Mouse (Mus musculus): Measurements from ENCODE around the gene Tmem198. TPM values are rescaled to one million over a fixed set of nuclear protein-coding genes. Genes with fewer than 3 reads are reported as not detected.

Gene Tmem198
- polyA plus RNA-seq, 1 experiment from 2014 or later, result not detected

DNA sequence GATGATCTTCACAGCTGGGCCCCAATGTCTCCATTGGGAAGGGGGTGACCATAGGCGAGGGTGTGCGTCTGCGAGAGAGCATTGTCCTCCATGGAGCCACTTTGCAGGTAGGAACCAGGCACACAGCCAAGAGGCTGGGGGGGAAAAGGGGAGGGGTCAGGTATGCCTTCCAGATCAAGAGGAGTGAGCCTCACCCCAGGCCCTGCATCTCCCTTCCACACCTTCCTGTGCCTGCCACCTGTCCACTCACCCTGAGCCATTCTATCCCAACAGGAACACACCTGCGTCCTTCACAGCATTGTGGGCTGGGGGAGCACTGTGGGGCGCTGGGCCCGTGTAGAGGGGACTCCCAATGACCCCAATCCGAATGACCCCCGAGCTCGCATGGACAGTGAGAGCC is 37.2 kb upstream of the Tmem198 start:
- Histone ChIP-seq H3K4me1 (ENCODE audit: insufficient read depth) (peaks cover 10% of the 10 kb centered on the region), H3K4me3 (ENCODE audit: low read depth, low read length) (no peak overlapping the region), H3K9me3 (ENCODE audit: low read length) (no peaks in the 10 kb centered on the region), H3K36me3 (replicated peaks; ENCODE audit: insufficient read depth, low read length) (0 out of 2 replicates have a peak, but pooled peaks cover 10% of the 10 kb centered on the region), H3K27me3 (ENCODE audit: insufficient read depth, low read length) (peaks cover 12% of the 10 kb centered on the region; the same call in 1 of the 2 replicates), H3K4me2 (ENCODE audit: low read depth, low read length) (no peak overlapping the region), H3K27ac (ENCODE audit: low read depth) (no peak overlapping the region), H3K9ac (replicated peaks) (no peak overlapping the region)
- ATAC-seq (no peak), DNase-seq (peak; percentile 25)
- TF ChIP-seq EP300 (IDR thresholded peaks at IDR 0.05; ENCODE audit: low read depth) (no peak), CTCF (IDR thresholded peaks at IDR 0.05; ENCODE audit: low read depth) (no peak)
- WGBS (ENCODE audit: insufficient replicate concordance), result 80% methylated on average over 9 of the region's 9 CpGs

DNA sequence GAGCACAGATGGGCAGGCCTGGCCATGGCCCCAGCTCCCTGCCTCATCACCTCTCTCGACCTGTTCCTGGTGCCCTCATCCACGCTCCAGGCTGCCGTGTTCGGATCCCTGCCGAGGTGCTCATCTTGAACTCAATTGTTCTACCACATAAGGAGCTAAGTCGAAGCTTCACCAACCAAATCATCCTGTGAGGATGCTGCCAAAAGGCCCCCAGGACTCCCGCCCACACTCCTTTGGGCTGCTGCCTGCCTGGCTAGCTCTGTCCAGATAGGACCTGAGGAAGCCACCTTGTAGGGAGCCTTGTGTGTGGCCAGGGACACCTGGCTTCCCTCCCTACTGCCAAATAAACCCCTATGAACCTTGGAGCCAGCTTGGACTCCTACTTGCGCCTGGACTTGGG is 36.5 kb upstream of the Tmem198 start:
- Histone ChIP-seq H3K4me1 (ENCODE audit: insufficient read depth) (peaks cover 16% of the 10 kb centered on the region), H3K36me3 (replicated peaks; ENCODE audit: insufficient read depth, low read length) (0 out of 2 replicates have a peak, but pooled peaks cover 10% of the 10 kb centered on the region), H3K9ac (replicated peaks) (no peak overlapping the region), H3K9me3 (ENCODE audit: low read length) (no peaks in the 10 kb centered on the region), H3K4me2 (ENCODE audit: low read depth, low read length) (no peak overlapping the region), H3K27ac (ENCODE audit: low read depth) (no peak overlapping the region), H3K27me3 (ENCODE audit: insufficient read depth, low read length) (peaks cover 17% of the 10 kb centered on the region), H3K4me3 (ENCODE audit: low read depth, low read length) (no peak overlapping the region)
- TF ChIP-seq CTCF (IDR thresholded peaks at IDR 0.05; ENCODE audit: low read depth), result no peak
- ATAC-seq (no peak), DNase-seq (no peak)
- 75% methylated on average over 8 of the region's 8 CpGs for WGBS (ENCODE audit: insufficient replicate concordance)

DNA sequence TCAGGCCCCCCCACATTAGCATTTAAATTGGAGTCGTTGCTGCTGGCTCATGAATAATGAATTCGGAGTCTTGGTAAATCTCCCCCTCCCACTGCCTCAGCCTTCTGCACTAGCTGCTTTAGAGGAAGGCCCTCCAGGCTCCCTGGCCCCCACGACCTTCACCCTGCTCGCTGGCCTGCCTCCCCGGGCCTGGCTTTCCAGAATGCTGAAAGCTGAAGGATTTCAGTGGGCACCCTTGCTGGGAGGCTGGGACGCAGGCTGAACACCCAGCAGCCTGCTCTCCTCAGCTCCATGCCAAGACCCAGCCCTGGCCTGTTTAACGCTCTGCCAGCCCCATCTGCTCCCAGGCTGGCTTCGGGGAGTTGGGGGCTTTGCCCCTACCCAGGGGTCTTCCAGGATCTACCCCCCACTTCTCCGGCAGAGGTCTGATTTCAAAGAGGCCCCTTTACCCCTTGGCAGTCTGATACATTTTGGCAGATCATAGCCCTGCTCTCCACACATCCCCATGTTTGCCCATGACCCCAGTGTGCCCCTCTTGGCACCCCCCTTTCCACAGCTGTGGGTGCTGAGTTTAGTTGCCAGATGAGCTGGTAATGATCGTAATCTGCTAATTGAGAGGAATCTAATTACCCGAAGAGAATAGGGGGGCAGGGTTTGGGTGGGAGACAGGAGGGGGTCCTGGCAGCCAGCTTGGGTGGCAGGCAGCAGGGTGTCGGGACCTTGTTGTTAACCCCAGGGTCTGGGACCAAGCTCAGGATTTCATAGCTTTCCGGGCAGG is 35.9 kb upstream of the Tmem198 start:
- H3K27me3 ChIP-seq (ENCODE audit: insufficient read depth, low read length), result peaks cover 23% of the 10 kb centered on the region
- H3K36me3 ChIP-seq (replicated peaks; ENCODE audit: insufficient read depth, low read length), result 0 out of 2 replicates have a peak, but pooled peaks cover 7% of the 10 kb centered on the region
- H3K4me2 ChIP-seq (ENCODE audit: low read depth, low read length), result no peak overlapping the region
- no peaks in the 10 kb centered on the region for H3K9me3 ChIP-seq (ENCODE audit: low read length)
- peaks cover 20% of the 10 kb centered on the region for H3K4me1 ChIP-seq (ENCODE audit: insufficient read depth)
- ATAC-seq (no peak), DNase-seq (no peak)
- no peak for TF ChIP-seq EP300 (IDR thresholded peaks at IDR 0.05; ENCODE audit: low read depth)
- no peak for TF ChIP-seq CTCF (IDR thresholded peaks at IDR 0.05; ENCODE audit: low read depth)
- no peak overlapping the region for H3K9ac ChIP-seq (replicated peaks)
- no peak overlapping the region for H3K27ac ChIP-seq (ENCODE audit: low read depth)
- H3K4me3 ChIP-seq (ENCODE audit: low read depth, low read length), result no peak overlapping the region
- WGBS (ENCODE audit: insufficient replicate concordance), result 60% methylated on average over 13 of the region's 13 CpGs

DNA sequence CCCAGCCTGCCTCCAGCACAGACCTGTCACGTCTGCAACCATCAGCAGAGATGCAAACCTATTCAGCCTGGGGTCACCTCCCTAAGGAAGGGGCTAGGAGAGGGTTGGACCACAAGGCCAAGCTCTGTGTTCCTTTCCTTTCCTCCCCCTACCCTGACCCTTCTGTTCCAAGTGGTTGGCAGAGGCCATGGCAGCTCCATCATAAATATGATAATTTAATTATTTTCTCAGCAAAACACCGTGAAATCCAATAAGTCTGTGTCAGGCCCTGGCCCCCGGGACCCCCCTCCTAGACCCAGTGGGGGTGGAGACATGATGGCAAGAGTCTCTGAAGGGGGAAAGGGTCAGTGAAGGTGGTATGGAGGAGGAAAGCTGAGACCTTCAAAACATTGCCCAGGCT is 35.1 kb upstream of the Tmem198 start:
- Histone ChIP-seq H3K9me3 (ENCODE audit: low read length) (no peaks in the 10 kb centered on the region), H3K27me3 (ENCODE audit: insufficient read depth, low read length) (peaks cover 31% of the 10 kb centered on the region), H3K4me1 (ENCODE audit: insufficient read depth) (peaks cover 24% of the 10 kb centered on the region), H3K9ac (replicated peaks) (no peak overlapping the region), H3K4me3 (ENCODE audit: low read depth, low read length) (no peak overlapping the region), H3K36me3 (replicated peaks; ENCODE audit: insufficient read depth, low read length) (0 out of 2 replicates have a peak, but pooled peaks cover 7% of the 10 kb centered on the region), H3K27ac (ENCODE audit: low read depth) (no peak overlapping the region), H3K4me2 (ENCODE audit: low read depth, low read length) (no peak overlapping the region)
- DNase-seq (no peak), ATAC-seq (no peak)
- TF ChIP-seq CTCF (IDR thresholded peaks at IDR 0.05; ENCODE audit: low read depth) (no peak), EP300 (IDR thresholded peaks at IDR 0.05; ENCODE audit: low read depth) (no peak)
- WGBS (ENCODE audit: insufficient replicate concordance), result 43% methylated on average over 3 of the region's 3 CpGs

DNA sequence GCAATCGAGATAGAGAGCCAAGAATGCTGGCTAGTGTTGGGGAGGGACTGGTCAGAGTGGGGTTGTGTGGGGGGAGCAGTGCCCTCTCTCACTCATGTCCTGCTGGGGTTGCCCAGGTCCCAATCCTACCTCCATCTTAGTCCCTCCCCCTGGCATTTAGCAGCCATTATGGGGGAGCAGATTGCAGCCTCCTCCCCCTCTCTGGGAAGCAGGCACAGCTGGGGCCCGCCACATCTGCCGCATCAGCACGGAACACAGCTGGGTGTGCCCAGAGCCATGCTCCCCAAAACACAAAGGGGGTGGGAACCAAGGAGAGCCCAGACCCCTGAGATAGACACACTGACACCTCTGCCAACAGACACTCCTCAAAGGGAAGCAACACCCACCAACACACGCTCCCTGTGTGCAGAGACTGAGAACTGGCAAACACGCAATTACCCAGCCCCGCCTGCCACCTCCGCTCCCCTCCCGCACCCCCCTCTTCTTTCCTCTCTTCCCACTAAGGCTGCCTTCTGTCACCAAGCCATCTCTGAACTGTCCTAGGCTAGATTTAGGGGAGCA is 34.1 kb upstream of the Tmem198 start:
- no peak overlapping the region for H3K27ac ChIP-seq (ENCODE audit: low read depth)
- WGBS (ENCODE audit: insufficient replicate concordance), result 8% methylated on average over 8 of the region's 9 CpGs
- peaks cover 34% of the 10 kb centered on the region for H3K4me1 ChIP-seq (ENCODE audit: insufficient read depth)
- ATAC-seq (peak; percentile 25), DNase-seq (no peak)
- TF ChIP-seq EP300 (IDR thresholded peaks at IDR 0.05; ENCODE audit: low read depth) (no peak), CTCF (IDR thresholded peaks at IDR 0.05; ENCODE audit: low read depth) (no peak)
- H3K27me3 ChIP-seq (ENCODE audit: insufficient read depth, low read length), result peaks cover 41% of the 10 kb centered on the region
- no peak overlapping the region for H3K4me3 ChIP-seq (ENCODE audit: low read depth, low read length)
- no peaks in the 10 kb centered on the region for H3K9me3 ChIP-seq (ENCODE audit: low read length)
- H3K36me3 ChIP-seq (replicated peaks; ENCODE audit: insufficient read depth, low read length), result 0 out of 2 replicates have a peak, but pooled peaks cover 7% of the 10 kb centered on the region
- peak overlapping the region; percentile 27 for H3K4me2 ChIP-seq (ENCODE audit: low read depth, low read length)
- H3K9ac ChIP-seq (replicated peaks), result no peak overlapping the region

DNA sequence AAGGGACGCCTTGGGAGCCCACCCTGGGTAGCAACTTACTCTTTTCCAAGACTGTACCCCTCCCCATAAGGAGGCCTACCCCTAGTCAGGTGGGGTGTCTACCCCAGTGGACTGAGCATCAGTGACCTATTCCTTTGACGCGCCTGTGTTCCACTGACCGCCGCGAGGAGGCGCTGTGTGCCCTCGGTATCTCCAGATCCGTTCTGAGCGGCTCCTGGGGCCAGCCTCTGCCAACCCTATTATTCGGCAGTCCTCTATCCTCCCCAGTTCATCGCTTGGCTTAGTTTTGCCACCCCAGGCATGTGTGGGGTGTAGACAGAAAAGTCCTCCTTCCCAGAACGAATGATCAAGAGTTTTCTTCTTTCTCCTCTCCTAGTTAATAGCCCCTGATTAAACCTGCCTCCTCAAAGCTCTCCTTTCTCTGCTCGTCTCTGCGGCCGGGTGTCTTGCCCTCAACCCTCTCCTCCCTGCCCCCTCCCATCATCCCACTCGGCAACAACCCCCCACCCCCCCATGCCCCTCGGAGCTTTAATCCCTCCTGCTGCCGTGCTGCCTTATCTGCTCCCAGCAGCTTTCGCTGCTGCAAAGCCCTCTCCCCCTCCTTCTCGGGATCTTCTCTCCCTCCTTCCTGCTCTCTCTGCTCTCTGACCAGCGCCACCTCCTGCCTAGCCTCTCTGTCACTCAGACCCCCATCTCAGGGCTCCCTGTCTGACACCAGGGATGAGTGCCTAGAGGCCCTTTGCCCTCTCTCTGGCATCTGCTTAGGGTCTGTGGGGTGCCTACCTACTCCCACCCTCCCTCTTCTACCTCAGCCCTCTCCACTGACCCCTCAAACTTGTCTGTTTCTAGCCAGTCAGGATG is 33.4 kb upstream of the Tmem198 start:
- peaks cover 39% of the 10 kb centered on the region for H3K4me1 ChIP-seq (ENCODE audit: insufficient read depth)
- peak overlapping the region; percentile 63 for H3K4me2 ChIP-seq (ENCODE audit: low read depth, low read length)
- H3K27me3 ChIP-seq (ENCODE audit: insufficient read depth, low read length), result peaks cover 49% of the 10 kb centered on the region
- DNase-seq (peak; percentile 87), ATAC-seq (peak; percentile 74)
- peak overlapping the region; percentile 11; the same call in 1 of the 2 replicates for H3K4me3 ChIP-seq (ENCODE audit: low read depth, low read length)
- 3% methylated on average over 22 of the region's 22 CpGs for WGBS (ENCODE audit: insufficient replicate concordance)
- H3K36me3 ChIP-seq (replicated peaks; ENCODE audit: insufficient read depth, low read length), result 0 out of 2 replicates have a peak, but pooled peaks cover 7% of the 10 kb centered on the region
- no peaks in the 10 kb centered on the region for H3K9me3 ChIP-seq (ENCODE audit: low read length)
- peak; percentile 95 for TF ChIP-seq CTCF (IDR thresholded peaks at IDR 0.05; ENCODE audit: low read depth)
- no peak for TF ChIP-seq EP300 (IDR thresholded peaks at IDR 0.05; ENCODE audit: low read depth)
- H3K9ac ChIP-seq (replicated peaks), result no peak overlapping the region
- H3K27ac ChIP-seq (ENCODE audit: low read depth), result no peak overlapping the region
